Mouse (Mus musculus): ENCODE results near the gene Tmem87b.

The Tmem87b gene

GRCm38 (mm10) chr2:128817786-128818681 lies at the start of gene Tmem87b:
TSS of gene Tmem87b (plus strand) at chr2:128818118.
- DNase-seq (ENCODE audit: low spot score in 2 of 2) = peak; percentile 91 to 97

- no peak for DNase-seq (ENCODE audit: low spot score in 2 of 2)
Observed at GRCm38 (mm10) chr2:128768545-128769247, 49.2 kb upstream of the Tmem87b start.

GRCm38 (mm10) chr2:128770557-128770956 lies 47.4 kb upstream of the Tmem87b start:
- no peak for DNase-seq (ENCODE audit: low spot score in 2 of 2)

GRCm38 (mm10) chr2:128771048-128771447 lies 46.9 kb upstream of the Tmem87b start:
- no peak for DNase-seq (ENCODE audit: low spot score in 2 of 2)

- DNase-seq (ENCODE audit: low spot score in 2 of 2) = no peak
Observed at GRCm38 (mm10) chr2:128771750-128772338, 46.1 kb upstream of the Tmem87b start.

- DNase-seq (ENCODE audit: low spot score in 2 of 2) = no peak
Observed at GRCm38 (mm10) chr2:128782231-128782630, 35.7 kb upstream of the Tmem87b start.

GRCm38 (mm10) chr2:128783660-128784345 lies 34.1 kb upstream of the Tmem87b start:
- DNase-seq (ENCODE audit: low spot score in 2 of 2) = no peak

GRCm38 (mm10) chr2:128784814-128785213 lies 33.1 kb upstream of the Tmem87b start:
- no peak for DNase-seq (ENCODE audit: low spot score in 2 of 2)

GRCm38 (mm10) chr2:128786341-128786740 lies 31.6 kb upstream of the Tmem87b start:
- no peak for DNase-seq (ENCODE audit: low spot score in 2 of 2)

- DNase-seq (ENCODE audit: low spot score in 2 of 2) = no peak
Observed at GRCm38 (mm10) chr2:128786795-128787194, 31.1 kb upstream of the Tmem87b start.

GRCm38 (mm10) chr2:128787805-128788204 lies 30.1 kb upstream of the Tmem87b start:
- DNase-seq (ENCODE audit: low spot score in 2 of 2) = no peak

GRCm38 (mm10) chr2:128790875-128791614 lies 26.9 kb upstream of the Tmem87b start:
- DNase-seq (ENCODE audit: low spot score in 2 of 2) = no peak

- DNase-seq (ENCODE audit: low spot score in 2 of 2) = no peak
Observed at GRCm38 (mm10) chr2:128793958-128794357, 24.0 kb upstream of the Tmem87b start.

GRCm38 (mm10) chr2:128796463-128796862 lies 21.5 kb upstream of the Tmem87b start:
- DNase-seq (ENCODE audit: low spot score in 2 of 2) = no peak

- no peak for DNase-seq (ENCODE audit: low spot score in 2 of 2)
Observed at GRCm38 (mm10) chr2:128803441-128803840, 14.5 kb upstream of the Tmem87b start.

- DNase-seq (ENCODE audit: low spot score in 2 of 2) = no peak
Observed at GRCm38 (mm10) chr2:128805341-128805740, 12.6 kb upstream of the Tmem87b start.

GRCm38 (mm10) chr2:128806561-128806960 lies 11.4 kb upstream of the Tmem87b start:
- DNase-seq (ENCODE audit: low spot score in 2 of 2) = no peak

GRCm38 (mm10) chr2:128812761-128813160 lies 5.2 kb upstream of the Tmem87b start:
- no peak for DNase-seq (ENCODE audit: low spot score in 2 of 2)

GRCm38 (mm10) chr2:128816311-128816710 lies 1.6 kb upstream of the Tmem87b start:
- DNase-seq (ENCODE audit: low spot score in 2 of 2) = no peak

- DNase-seq (ENCODE audit: low spot score in 2 of 2) = no peak
Observed at GRCm38 (mm10) chr2:128816916-128817315, 1.0 kb upstream of the Tmem87b start.

GRCm38 (mm10) chr2:128817387-128817785 lies 532 bp upstream of the Tmem87b start:
- DNase-seq (ENCODE audit: low spot score in 2 of 2) = peak; percentile 44 to 57

Data from frontal cortex, postnatal 25 days (tissue).